Mouse (Mus musculus) retina, embryonic 14.5 days (tissue): ENCODE data around the gene Mfn2.
"Not testable (repeated sequence)": the region's sequence is repeated elsewhere in the genome, so short reads cannot be mapped to it uniquely, and the experiment has no call there.

Experiments
- DNase-seq: peaks from one replicate; pipeline ENCODE4 v3.0.0-alpha.2; 2015; ENCODE audit warnings: low spot score

Gene Mfn2

DNA sequence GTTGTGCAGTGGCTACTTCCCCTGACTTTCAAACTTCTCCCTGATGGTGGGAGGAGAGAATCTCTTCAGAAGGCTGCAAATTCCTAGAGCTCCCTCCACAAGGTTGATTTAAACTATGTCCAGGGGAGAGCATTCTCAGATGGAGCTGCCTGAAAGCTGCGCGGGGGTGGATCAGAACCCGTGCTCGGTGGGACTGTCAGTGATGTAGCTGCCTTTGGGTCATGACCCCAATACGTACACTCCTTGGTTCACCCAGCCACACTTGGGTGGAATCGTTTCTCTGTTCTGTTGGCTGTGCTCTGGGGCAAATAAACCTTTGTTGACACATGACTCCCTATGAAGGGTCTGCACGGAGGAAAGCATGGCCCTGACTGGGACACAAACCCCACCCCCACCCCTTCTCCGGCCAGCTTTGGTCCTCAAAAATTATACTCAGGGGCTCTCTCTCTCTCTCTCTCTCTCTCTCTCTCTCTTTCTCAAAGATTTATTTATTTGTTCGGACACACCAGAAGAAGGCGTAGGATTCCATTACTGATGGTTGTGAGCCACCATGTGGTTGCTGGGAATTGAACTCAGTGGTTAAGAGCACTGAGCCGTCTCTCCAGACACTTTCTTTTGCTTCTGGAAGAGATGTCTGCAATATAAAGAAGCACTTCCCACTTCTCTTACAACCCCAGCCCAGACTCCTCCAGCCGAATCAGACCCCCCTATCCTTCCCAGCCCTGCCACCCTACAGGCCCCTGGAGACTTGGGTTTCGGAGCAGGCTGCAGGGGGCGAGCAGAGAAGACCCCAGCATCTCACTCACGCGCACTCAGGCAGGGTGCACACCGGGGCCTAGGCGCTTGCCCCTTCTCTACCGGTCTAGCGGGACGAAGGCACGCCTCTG, 36.7 kb downstream of the Mfn2 start:
- DNase-seq = no peak

DNA sequence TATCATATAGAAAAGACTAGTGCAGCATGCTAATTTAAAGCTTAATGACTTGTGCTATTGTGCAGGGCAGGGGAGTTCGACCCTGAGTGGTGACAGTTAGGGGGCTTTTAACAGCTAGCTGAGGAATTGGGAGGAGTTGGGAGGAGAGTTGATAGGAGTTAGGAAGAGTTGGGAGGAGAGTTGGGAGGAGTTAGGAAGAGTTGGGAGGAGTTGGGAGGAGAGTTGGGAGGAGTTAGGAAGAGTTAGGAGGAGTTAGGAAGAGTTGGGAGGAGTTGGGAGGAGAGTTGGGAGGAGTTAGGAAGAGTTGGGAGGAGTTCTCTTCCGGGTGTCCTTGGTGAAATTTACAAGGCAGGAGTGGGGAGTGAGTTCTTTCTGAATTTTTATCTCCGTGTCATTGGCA, 37.7 kb downstream of the Mfn2 start:
- not testable (repeated sequence) for DNase-seq

- no peak for DNase-seq
Observed at GRCm38 (mm10) chr4:147866056-147866455, 38.4 kb downstream of the Mfn2 start.

DNA sequence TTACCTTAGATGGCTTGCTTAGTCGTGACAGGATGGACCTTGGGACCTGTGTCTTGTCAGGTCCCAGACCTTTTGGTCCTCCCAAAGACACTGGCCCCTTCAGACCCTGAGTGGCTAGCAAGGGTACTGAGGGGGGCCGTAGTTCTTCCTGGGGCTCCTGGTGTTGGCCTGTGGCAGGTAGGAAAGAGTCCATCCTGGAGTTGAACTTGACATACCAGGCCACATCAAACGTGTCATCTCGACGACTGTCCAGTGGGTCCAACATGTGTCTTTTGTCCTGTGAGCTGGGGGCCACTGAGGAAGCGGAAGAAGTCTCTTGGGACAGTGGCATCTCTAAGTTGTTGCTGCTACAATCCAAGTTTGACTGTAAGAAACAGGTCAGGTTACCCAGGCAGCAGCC, 38.9 kb downstream of the Mfn2 start:
- no peak for DNase-seq

DNA sequence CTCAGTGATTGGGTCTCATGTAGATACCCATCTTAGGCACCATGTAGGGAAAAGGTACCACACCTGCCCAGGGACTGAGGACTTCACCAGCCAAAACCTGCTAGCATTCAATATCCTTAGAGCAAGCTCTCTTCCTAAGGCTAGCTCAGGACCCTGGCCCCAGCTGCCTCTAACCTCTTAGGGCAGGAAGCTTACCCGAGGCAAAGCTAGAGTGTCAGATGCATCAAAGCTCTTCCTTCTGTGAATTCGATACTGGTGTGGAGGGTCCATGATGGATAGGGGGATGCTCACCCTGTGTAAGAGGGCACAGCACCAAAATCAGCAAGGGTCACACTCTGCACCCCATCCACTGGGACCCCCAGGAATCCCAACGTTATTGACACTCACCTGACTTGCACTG, 42.5 kb downstream of the Mfn2 start:
- DNase-seq = no peak

DNA sequence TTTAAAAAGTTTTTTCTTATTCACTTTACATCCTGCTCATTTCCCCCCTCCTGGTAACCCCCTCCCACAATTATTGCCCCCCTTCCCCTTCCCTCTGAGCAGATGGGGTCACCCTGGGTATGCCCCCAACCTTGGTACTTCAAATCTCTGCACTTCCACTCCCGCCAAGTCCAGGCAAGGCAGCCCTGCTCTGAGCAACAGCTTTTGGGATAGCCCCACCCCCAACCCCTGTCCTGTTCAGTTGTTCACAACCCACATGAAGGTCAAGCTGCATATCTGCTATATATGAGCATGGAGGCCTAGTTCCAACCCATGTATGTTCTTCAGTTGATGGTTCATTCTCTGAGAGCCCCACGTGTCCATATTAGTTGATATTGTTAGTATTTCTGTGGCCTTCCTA, 53.7 kb downstream of the Mfn2 start:
- DNase-seq = no peak

DNA sequence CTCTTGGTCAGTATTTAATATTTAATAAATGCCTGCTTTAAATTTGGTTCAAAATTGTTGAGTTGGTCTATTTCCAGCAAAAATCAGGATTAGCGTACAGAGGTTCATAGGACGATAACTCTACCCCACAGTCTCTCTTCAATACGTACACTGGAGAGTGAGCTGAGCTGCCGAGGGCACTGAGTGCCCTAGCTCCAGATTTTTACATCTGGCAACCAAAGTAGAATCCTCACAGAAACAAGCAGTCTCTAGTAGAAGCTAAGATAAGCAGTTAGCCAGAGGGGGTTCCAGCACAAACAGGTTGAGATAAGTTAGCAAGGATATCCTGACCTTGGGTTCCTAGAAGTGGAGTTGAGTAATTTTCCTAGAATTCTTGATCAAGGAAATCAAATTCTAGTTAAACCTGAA, 55.9 kb downstream of the Mfn2 start:
- no peak for DNase-seq

- peak; percentile 94 for DNase-seq
Observed at GRCm38 (mm10) chr4:147847614-147848583, 56.6 kb downstream of the Mfn2 start, which contains the start of gene Zfp933. Gene Zfp933, minus strand, starts transcription at chr4:147848366.

GRCm38 (mm10) chr4:147842871-147843270, 61.6 kb downstream of the Mfn2 start:
- no peak for DNase-seq

- not testable (repeated sequence) for DNase-seq
Observed at GRCm38 (mm10) chr4:147839282-147839681, 65.2 kb downstream of the Mfn2 start.

DNA sequence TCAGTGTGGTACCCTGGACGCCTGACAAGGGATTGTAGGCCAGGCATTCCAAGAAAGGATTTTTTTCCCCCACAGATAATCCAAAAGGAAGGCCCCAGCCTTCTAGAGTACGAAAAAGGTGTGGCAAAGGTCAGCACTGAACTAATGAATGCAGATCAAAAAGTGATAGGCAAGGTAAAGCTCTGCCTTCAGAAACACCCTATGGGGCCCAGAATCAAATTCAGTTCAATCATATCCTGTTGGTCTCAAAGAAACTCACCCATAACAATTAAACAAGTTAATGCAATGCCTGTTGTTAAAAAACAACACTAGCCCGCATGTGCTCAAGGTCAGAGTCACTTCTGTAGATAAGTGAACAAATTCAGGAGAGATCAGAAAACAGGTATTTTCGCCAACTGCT, 80.1 kb downstream of the Mfn2 start:
- no peak for DNase-seq
